Mouse (Mus musculus): ENCODE measurements around the gene Cast.

DNA sequence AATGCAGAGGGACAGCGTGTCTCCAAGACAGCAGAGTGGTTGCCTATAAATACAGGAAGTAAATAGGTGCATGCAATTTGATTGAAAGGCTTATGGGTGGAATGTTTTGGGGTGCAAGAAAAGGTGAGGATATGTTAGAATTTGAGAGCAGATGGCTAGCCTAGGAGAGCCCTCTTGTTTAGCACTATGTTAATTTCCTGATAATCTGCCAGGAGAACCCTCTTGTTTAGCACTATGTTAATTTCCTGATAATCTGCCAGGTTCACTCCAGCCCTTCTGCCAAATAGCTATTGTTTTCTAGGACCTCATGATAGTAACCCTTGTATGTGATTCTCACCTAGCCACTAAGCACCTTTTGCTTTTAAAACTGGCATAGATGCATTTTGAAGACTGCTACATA lies 25.9 kb upstream of the Cast start:
- no peak for TF ChIP-seq TAL1 (IDR thresholded peaks at IDR 0.05; ENCODE audit: low read length)
- no peak for TF ChIP-seq EP300 (IDR thresholded peaks at IDR 0.05; ENCODE audit: low read depth in 1 of 2, low read length in 2 of 2)
- TF ChIP-seq CTCF (IDR thresholded peaks at IDR 0.05 in 2 of 3, conservative IDR thresholded peaks at IDR 0.05 in 1 of 3; ENCODE audit: control insufficient read depth in 1 of 3, insufficient read depth in 1 of 3, low read depth in 2 of 3, low read length in 3 of 3, poor library complexity in 1 of 3, severe bottlenecking in 1 of 3), result no peak
- no peak for TF ChIP-seq RCOR1 (IDR thresholded peaks at IDR 0.05; ENCODE audit: low read depth, low read length)
- TF ChIP-seq POLR2A (IDR thresholded peaks at IDR 0.05; ENCODE audit: control insufficient read depth in 1 of 2, insufficient read depth in 1 of 2, low read depth in 1 of 2, low read length in 2 of 2, poor library complexity in 1 of 2), result no peak
- no peak for TF ChIP-seq GATA1 (IDR thresholded peaks at IDR 0.05; ENCODE audit: low read depth, low read length)
- no peak for TF ChIP-seq NELFE (IDR thresholded peaks at IDR 0.05; ENCODE audit: low read depth, low read length)
- no peak for TF ChIP-seq BHLHE40 (IDR thresholded peaks at IDR 0.05; ENCODE audit: borderline replicate concordance, low read depth, low read length)
- no peak for TF ChIP-seq USF2 (IDR thresholded peaks at IDR 0.05; ENCODE audit: borderline replicate concordance in 1 of 2, insufficient read depth in 1 of 2, low read depth in 1 of 2, low read length in 2 of 2)
- no peak for TF ChIP-seq MAZ (IDR thresholded peaks at IDR 0.05; ENCODE audit: low read depth, low read length)
- no peak for TF ChIP-seq RAD21 (IDR thresholded peaks at IDR 0.05; ENCODE audit: low read depth, low read length)
- no peak for TF ChIP-seq MAX (IDR thresholded peaks at IDR 0.05; ENCODE audit: low read length)
- TF ChIP-seq MAFK (IDR thresholded peaks at IDR 0.05; ENCODE audit: borderline replicate concordance, low read depth, low read length), result no peak

Measured in MEL (cell line).